Mouse (Mus musculus): ENCODE results near the gene Ranbp9. TPM values are rescaled to one million over a fixed set of nuclear protein-coding genes. Genes with fewer than 3 reads are reported as not detected.
A peak's percentile ranks its signal among the peaks of the same experiment; 100 is the strongest.

The Ranbp9 gene
- total and polyA plus RNA-seq, 2 experiments from 2014 or later, result 9.3 to 44.9 TPM

DNA sequence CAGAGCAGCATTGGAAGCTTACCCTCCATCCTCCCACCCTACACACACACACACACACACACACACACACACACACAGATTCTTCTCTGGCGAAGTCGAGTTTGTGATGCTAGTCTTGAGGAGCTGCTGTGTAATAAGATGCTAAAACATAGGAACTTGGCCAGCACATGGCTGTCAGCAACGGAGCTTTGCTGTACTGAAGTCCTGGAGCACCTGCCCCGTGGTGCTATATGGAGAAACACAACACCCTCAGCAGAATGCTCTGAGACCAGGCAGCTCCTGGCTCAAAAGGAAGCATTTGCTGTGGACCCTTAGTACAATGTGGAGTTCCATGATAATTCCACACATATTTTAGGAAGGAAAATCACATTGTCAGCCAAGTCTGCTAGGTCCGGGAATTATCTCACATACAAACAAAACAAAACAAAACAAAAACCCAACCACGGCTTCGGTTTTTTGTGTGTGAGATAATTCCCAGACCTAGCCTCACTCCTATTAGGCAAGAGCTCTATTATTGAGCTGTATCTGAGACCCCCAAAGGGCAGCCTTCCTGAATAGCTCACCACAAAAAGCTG lies 42.9 kb upstream of the Ranbp9 start:
- no peak for TF ChIP-seq CTCF (IDR thresholded peaks at IDR 0.05; ENCODE audit: low read depth)
- DNase-seq, result no peak
- Histone ChIP-seq H3K4me1 (ENCODE audit: insufficient read depth) (peaks cover 16% of the 10 kb centered on the region), H3K27me3 (ENCODE audit: insufficient read depth, low read length) (no peaks in the 10 kb centered on the region), H3K4me2 (ENCODE audit: low read depth) (no peak overlapping the region), H3K9me3 (ENCODE audit: low read length) (no peaks in the 10 kb centered on the region), H3K27ac (ENCODE audit: low read depth, low read length) (0 out of 2 replicates have a peak overlapping the region, but pooled peaks have one; percentile 21), H3K4me3 (ENCODE audit: low read depth, low read length) (no peak overlapping the region), H3K36me3 (ENCODE audit: insufficient read depth) (no peaks in the 10 kb centered on the region), H3K9ac (no peak overlapping the region)
- no peak for ATAC-seq
- WGBS, result 20% methylated on average over 7 of the region's 7 CpGs

DNA sequence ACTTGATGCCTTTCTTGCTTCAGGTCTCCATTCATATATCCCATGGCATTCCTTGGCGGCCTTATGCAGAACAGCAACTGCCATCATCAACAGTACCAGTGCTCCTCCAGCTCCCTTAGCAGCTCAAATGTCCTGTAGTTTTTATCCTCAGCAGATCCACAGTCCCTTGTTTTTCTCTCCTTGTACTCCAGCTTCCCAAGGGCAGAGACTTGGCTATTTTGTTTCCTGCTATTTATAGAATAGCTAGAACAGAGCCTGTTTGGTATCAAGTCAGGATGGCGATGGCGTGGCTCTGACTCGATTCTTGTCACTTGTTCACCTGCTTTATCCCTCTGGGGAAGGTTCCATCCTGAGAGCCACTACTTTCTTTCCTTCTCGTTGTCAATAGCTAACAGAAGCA lies 40.9 kb upstream of the Ranbp9 start:
- no peak for DNase-seq
- H3K9ac ChIP-seq, result no peak overlapping the region
- no peak overlapping the region for H3K27ac ChIP-seq (ENCODE audit: low read depth, low read length)
- no peak overlapping the region for H3K4me3 ChIP-seq (ENCODE audit: low read depth, low read length)
- TF ChIP-seq CTCF (IDR thresholded peaks at IDR 0.05; ENCODE audit: low read depth), result no peak
- H3K4me2 ChIP-seq (ENCODE audit: low read depth), result no peak overlapping the region
- H3K27me3 ChIP-seq (ENCODE audit: insufficient read depth, low read length), result no peaks in the 10 kb centered on the region
- no peaks in the 10 kb centered on the region for H3K9me3 ChIP-seq (ENCODE audit: low read length)
- H3K4me1 ChIP-seq (ENCODE audit: insufficient read depth), result peaks cover 16% of the 10 kb centered on the region
- H3K36me3 ChIP-seq (ENCODE audit: insufficient read depth), result no peaks in the 10 kb centered on the region
- WGBS, result 89% methylated on average over 5 of the region's 5 CpGs
- ATAC-seq, result no peak

DNA sequence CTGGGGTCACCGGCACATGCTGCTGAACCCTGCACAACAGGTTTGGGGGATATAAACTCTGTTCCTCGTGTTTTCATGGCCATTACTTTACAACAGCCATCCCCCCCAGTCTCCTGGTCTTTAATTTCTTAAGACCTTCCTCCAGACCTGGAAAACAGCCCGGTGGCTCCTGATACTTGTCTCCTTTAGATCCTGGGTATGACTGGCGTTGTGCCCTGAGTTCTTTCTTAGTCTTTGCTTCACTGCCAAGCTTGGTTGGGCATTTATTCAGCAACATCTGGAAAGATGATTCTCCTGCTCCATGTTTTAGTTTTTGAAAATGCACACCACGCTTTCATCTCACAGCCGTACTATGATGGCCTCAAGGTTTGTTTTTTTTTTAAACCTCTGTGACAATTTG lies 38.2 kb upstream of the Ranbp9 start:
- DNase-seq, result no peak
- TF ChIP-seq CTCF (IDR thresholded peaks at IDR 0.05; ENCODE audit: low read depth), result no peak
- H3K4me2 ChIP-seq (ENCODE audit: low read depth), result no peak overlapping the region
- ATAC-seq, result no peak
- no peak overlapping the region for H3K27ac ChIP-seq (ENCODE audit: low read depth, low read length)
- H3K27me3 ChIP-seq (ENCODE audit: insufficient read depth, low read length), result no peaks in the 10 kb centered on the region
- no peaks in the 10 kb centered on the region for H3K4me1 ChIP-seq (ENCODE audit: insufficient read depth)
- no peaks in the 10 kb centered on the region for H3K36me3 ChIP-seq (ENCODE audit: insufficient read depth)
- H3K9ac ChIP-seq, result no peak overlapping the region
- WGBS, result 68% methylated on average over 6 of the region's 6 CpGs
- no peaks in the 10 kb centered on the region for H3K9me3 ChIP-seq (ENCODE audit: low read length)
- H3K4me3 ChIP-seq (ENCODE audit: low read depth, low read length), result no peak overlapping the region

DNA sequence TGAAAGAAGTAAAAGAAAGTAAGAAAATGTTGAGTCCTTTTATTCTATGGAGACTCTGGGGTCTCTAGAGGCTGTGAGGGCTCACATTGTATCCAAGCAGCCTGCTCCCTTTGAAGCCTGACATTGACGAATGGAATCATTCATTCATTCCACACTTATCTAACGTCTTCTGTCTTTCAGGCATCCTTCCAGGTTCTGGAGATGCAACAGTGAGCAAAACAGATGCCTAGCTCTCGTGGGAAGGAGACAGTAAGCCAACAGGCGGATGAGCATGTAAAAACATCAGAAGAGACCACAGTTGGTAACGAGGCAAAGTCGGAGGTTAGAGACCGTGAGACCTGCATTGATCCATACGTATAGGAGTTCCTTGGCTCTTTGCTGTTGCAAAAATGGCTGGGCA lies 36.3 kb upstream of the Ranbp9 start:
- Histone ChIP-seq H3K9ac (no peak overlapping the region), H3K36me3 (ENCODE audit: insufficient read depth) (no peaks in the 10 kb centered on the region), H3K4me2 (ENCODE audit: low read depth) (no peak overlapping the region), H3K4me1 (ENCODE audit: insufficient read depth) (no peaks in the 10 kb centered on the region), H3K4me3 (ENCODE audit: low read depth, low read length) (no peak overlapping the region), H3K27ac (ENCODE audit: low read depth, low read length) (no peak overlapping the region), H3K27me3 (ENCODE audit: insufficient read depth, low read length) (no peaks in the 10 kb centered on the region), H3K9me3 (ENCODE audit: low read length) (no peaks in the 10 kb centered on the region)
- TF ChIP-seq CTCF (IDR thresholded peaks at IDR 0.05; ENCODE audit: low read depth), result no peak
- ATAC-seq, result peak; percentile 25; the same call in 1 of the 2 replicates
- WGBS, result 54% methylated on average over 8 of the region's 8 CpGs
- DNase-seq, result no peak

DNA sequence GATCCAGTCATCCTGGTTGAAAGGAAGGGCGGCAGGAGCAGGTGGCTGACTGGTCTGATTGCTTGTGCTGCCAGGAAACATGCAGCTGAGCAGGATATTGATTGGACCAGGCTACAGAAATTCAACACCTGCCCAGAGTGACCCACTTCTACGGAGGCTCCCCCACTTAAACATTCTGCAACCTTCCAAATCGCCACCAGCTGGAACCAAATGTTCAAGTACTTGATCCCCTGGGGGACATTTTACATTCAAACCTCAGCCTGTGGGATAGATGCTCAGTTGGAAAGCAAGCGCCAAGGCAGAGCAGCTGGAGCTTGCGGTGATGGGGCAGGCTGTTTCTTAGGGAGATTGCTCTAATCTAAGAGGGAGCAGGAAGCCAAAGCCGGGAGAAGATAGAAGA lies 35.8 kb upstream of the Ranbp9 start:
- Histone ChIP-seq H3K4me2 (ENCODE audit: low read depth) (no peak overlapping the region), H3K36me3 (ENCODE audit: insufficient read depth) (no peaks in the 10 kb centered on the region), H3K4me3 (ENCODE audit: low read depth, low read length) (no peak overlapping the region), H3K9ac (no peak overlapping the region), H3K27me3 (ENCODE audit: insufficient read depth, low read length) (no peaks in the 10 kb centered on the region), H3K27ac (ENCODE audit: low read depth, low read length) (no peak overlapping the region), H3K4me1 (ENCODE audit: insufficient read depth) (no peaks in the 10 kb centered on the region), H3K9me3 (ENCODE audit: low read length) (no peaks in the 10 kb centered on the region)
- no peak for TF ChIP-seq CTCF (IDR thresholded peaks at IDR 0.05; ENCODE audit: low read depth)
- no peak for DNase-seq
- ATAC-seq, result peak; percentile 38; the same call in 1 of the 2 replicates
- WGBS, result 45% methylated on average over 6 of the region's 6 CpGs

DNA sequence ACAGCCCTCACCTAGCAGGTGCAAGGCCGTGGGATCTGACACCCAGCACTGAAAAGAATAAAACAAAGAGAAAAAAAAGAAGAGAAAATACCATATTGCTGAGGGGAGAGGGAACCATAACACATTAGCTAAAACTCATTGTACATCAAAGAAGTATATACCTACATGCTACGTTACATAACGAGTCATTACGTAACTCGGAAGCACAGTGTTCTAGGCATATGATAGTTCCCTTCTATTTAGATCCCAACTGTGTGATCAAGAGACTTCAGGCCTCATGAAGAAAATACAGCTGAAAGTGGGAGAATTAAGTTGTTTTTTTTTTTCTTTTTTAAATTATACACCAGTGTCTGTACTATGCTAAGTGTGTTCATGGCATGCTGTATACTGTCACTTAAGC lies 35.0 kb upstream of the Ranbp9 start:
- no peak overlapping the region for H3K27ac ChIP-seq (ENCODE audit: low read depth, low read length)
- no peak overlapping the region for H3K4me2 ChIP-seq (ENCODE audit: low read depth)
- DNase-seq, result no peak
- ATAC-seq, result no peak
- no peak for TF ChIP-seq CTCF (IDR thresholded peaks at IDR 0.05; ENCODE audit: low read depth)
- no peak overlapping the region for H3K4me3 ChIP-seq (ENCODE audit: low read depth, low read length)
- no peaks in the 10 kb centered on the region for H3K9me3 ChIP-seq (ENCODE audit: low read length)
- 89% methylated on average over 5 of the region's 5 CpGs for WGBS
- H3K9ac ChIP-seq, result no peak overlapping the region
- H3K36me3 ChIP-seq (ENCODE audit: insufficient read depth), result no peaks in the 10 kb centered on the region
- H3K4me1 ChIP-seq (ENCODE audit: insufficient read depth), result no peaks in the 10 kb centered on the region
- no peaks in the 10 kb centered on the region for H3K27me3 ChIP-seq (ENCODE audit: insufficient read depth, low read length)

DNA sequence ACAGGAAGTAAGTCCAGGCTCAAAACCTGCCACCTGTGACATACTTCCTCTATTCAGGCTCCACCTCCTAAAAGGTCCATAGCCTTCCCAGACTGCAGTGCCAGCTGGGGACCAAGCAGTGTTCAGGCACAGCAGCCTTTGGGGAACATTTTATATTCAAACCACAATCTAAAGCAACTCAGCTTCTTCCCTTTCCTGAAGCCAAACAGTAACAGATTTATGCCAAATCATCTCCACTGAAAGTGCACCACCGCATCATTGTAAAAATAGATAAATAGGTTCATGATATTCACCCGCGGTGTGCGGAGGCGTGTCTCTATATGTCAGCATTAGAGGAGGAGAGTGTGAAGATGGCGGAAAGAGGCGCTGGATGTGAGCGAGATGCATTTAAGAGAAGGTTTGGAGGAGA lies 33.9 kb upstream of the Ranbp9 start:
- no peaks in the 10 kb centered on the region for H3K36me3 ChIP-seq (ENCODE audit: insufficient read depth)
- 82% methylated on average over 8 of the region's 8 CpGs for WGBS
- no peak overlapping the region for H3K4me3 ChIP-seq (ENCODE audit: low read depth, low read length)
- peak; percentile 23; the same call in 1 of the 2 replicates for ATAC-seq
- H3K4me2 ChIP-seq (ENCODE audit: low read depth), result no peak overlapping the region
- no peaks in the 10 kb centered on the region for H3K4me1 ChIP-seq (ENCODE audit: insufficient read depth)
- no peak for TF ChIP-seq CTCF (IDR thresholded peaks at IDR 0.05; ENCODE audit: low read depth)
- H3K27me3 ChIP-seq (ENCODE audit: insufficient read depth, low read length), result no peaks in the 10 kb centered on the region
- H3K9me3 ChIP-seq (ENCODE audit: low read length), result no peaks in the 10 kb centered on the region
- no peak overlapping the region for H3K9ac ChIP-seq
- no peak overlapping the region for H3K27ac ChIP-seq (ENCODE audit: low read depth, low read length)
- no peak for DNase-seq

Measured in forebrain, postnatal 0 days (tissue).